Mouse (Mus musculus) thymus, adult 2 months (tissue): ENCODE data around the gene Gm12830. TPM values are rescaled to one million over a fixed set of nuclear protein-coding genes. Genes with fewer than 3 reads are reported as not detected.

Experiments used
- DNase-seq: peaks from one replicate; pipeline ENCODE4 v3.0.0; 2021
- H3K27ac ChIP-seq: fragments of 200-500 bp; 2 replicates; pipeline ENCODE4 v1.5.1; 2012; ENCODE audit warnings: low read length, control low read depth; ENCODE audit not compliant: control insufficient read depth, insufficient read depth
- H3K27me3 ChIP-seq: fragments of 200-500 bp; 2 replicates; pipeline ENCODE4 v1.6.1; 2012; ENCODE audit warnings: mild to moderate bottlenecking, low read length, moderate library complexity, mixed read lengths; ENCODE audit not compliant: control insufficient read depth, insufficient read depth
- H3K36me3 ChIP-seq: fragments of 200-500 bp; 2 replicates; pipeline ENCODE4 v1.6.1; 2012; ENCODE audit warnings: mild to moderate bottlenecking, low read length, moderate library complexity; ENCODE audit not compliant: control insufficient read depth, insufficient read depth
- H3K4me1 ChIP-seq: fragments of 200-500 bp; replicated peaks from 2 replicates; pipeline ENCODE4 v1.6.1; 2012; ENCODE audit warnings: low read length; ENCODE audit not compliant: control insufficient read depth, insufficient read depth
- H3K4me3 ChIP-seq: fragments of 200-500 bp; 2 replicates; pipeline ENCODE4 v1.5.1; 2012; ENCODE audit warnings: mild to moderate bottlenecking, low read length, control low read depth, moderate library complexity; ENCODE audit not compliant: control insufficient read depth, insufficient read depth
- CTCF ChIP-seq: fragments of 200-500 bp; IDR thresholded peaks from 2 replicates; pipeline ENCODE4 v1.5.1; 2012; ENCODE audit warnings: mild to moderate bottlenecking, control low read depth, low read length, moderate library complexity, borderline replicate concordance; ENCODE audit not compliant: control insufficient read depth, poor library complexity, insufficient read depth; ENCODE audit errors: extremely low read depth
- POLR2A ChIP-seq: fragments of 200-500 bp; IDR thresholded peaks from 2 replicates; pipeline ENCODE4 v1.6.1; 2012; ENCODE audit warnings: mild to moderate bottlenecking, low read length, control low read depth, moderate library complexity; ENCODE audit not compliant: control insufficient read depth, poor library complexity, insufficient read depth; ENCODE audit errors: extremely low read depth
- WGBS: fragments of 180-500 bp; shearing (Covaris S2); methylation state at CpG from one replicate; pipeline ENCODE4 v1.1.7; 2018; 5-methylcytosine and 5-hydroxymethylcytosine counted together
- polyA plus RNA-seq: library from polyadenylated mRNA; depleted of rRNA; stranded (reverse); fragments of >200 nt; gene quantifications from 2 replicates; pipeline ENCODE4 v1.2.3, GENCODE M21; 2012; rRNA removed

Gene Gm12830
- polyA plus RNA-seq, 1 experiment: not detected

DNA sequence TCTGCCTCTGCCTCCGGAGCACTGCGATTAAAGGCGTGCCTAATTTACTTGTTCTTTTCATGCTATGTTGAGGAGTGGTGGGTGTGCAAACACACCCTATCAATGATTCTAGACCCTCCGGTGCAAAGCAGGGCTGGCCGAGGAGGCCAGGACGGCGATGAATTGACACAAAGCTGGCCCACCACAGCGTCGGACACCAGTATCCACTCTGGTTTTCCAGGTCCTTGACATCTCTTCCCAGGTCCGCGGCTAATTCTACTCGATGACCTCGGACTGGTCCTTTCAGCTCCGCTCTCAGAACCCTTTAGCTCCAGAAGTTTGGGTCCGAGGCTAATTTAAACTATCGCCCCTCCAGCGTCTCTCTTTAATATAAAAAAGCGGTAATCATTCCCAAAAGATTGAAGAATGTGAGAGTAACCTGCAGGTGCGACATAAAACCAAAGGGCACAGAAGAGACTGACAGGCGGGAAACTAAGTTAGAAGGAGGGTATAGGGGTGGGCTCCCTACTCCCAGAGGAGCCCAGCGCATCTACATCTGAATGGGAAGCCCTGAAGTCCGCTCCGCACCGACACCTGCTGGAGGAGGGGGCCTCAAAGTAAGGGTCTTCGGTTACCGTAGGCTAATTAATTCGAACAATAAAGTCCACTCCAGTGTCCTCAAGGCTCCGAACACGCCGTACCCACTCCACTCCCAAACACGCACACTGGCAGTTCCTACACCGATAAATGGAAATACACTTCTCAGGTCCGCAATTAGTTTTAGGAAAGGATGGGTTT lies 79.5 kb downstream of the Gm12830 start:
- no peaks in the 10 kb centered on the region for H3K36me3 ChIP-seq
- H3K4me3 ChIP-seq: no peak overlapping the region
- DNase-seq: no peak
- 17% methylated on average over 33 of the region's 33 CpGs for WGBS
- H3K27ac ChIP-seq: no peak overlapping the region
- TF ChIP-seq CTCF: no peak
- TF ChIP-seq POLR2A: no peak
- no peaks in the 10 kb centered on the region for H3K4me1 ChIP-seq
- peaks cover 25% of the 10 kb centered on the region for H3K27me3 ChIP-seq

DNA sequence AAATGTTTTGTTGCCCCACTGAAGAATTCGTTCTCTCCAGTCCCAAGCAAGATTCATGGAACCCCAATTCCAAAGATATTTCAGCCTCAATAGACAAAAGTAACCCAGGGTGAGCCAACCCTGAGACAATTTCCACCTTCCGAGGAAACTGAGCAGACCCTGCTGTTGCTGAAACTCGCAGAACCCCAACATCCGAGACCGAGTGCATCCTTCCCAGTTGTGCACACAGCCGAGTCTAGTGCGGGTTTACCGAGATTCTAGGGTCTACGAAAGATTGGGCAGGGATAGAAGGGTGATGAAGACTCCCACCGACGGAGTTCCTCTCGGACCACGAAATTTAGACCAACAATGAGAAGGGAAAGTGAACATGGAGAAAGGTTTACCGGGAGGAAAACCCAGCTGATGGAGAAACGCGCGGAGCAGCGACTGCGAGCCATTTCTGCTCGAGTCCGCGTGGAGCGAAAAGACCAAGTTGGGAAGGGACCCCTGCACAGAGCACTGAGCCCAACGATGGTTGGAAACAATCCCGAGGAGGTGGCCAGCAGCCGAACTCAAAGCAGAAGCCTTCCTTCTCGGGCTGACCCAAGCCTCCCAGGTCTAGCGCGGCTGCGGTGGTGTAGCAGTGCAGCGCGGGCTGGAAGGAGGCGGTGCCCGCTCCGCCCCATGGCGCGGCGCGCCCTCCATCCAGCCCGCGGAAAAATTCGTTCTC lies 80.3 kb downstream of the Gm12830 start:
- WGBS: 4% methylated on average over 42 of the region's 42 CpGs
- no peaks in the 10 kb centered on the region for H3K4me1 ChIP-seq
- no peak overlapping the region for H3K4me3 ChIP-seq
- H3K27me3 ChIP-seq: peaks cover 25% of the 10 kb centered on the region
- no peak for DNase-seq
- H3K36me3 ChIP-seq: no peaks in the 10 kb centered on the region
- H3K27ac ChIP-seq: no peak overlapping the region
- no peak for TF ChIP-seq POLR2A
- TF ChIP-seq CTCF: no peak

DNA sequence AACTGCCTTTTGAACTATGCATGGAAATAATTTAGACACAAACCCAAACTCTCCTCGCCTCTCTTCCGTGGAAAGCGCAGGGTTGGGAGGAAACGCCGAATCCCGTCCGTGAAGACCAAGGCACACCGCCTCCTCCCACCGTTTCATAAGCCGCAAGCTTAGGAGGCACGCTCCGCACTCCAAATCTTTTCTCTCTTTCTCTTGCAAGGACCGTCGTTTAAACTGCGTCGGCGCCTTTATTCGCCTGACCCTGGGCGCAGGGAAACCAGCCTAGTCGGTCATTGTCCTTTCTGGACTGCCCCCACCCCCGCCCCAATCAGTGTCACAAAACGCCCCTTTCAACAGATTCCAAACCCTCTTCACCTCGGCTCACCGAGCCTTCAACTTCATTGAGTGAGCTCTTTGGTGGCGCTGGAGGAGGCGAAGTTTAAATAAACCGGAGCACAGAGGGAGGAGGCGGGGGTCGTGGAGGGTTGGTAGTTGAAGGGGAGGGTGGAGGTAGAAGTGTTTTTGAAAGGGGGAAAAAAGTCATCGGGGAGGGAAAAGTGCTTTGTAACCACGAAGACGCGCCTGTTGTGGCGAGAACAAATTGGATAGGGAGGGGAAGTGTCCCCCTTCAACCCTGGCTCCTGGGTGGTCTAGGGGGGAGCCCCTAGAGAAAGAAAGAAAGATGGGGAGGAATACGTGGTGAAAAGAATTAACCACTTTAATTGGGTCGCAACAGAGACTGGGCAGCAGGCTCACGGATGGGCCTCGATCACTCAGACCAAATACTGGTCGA lies 81.3 kb downstream of the Gm12830 start:
- DNase-seq: no peak
- Histone ChIP-seq H3K27ac (no peak overlapping the region), H3K4me1 (peaks cover 6% of the 10 kb centered on the region), H3K4me3 (no peak overlapping the region), H3K36me3 (no peaks in the 10 kb centered on the region), H3K27me3 (peaks cover 34% of the 10 kb centered on the region)
- TF ChIP-seq CTCF (no peak), POLR2A (no peak)
- WGBS: 7% methylated on average over 39 of the region's 39 CpGs

DNA sequence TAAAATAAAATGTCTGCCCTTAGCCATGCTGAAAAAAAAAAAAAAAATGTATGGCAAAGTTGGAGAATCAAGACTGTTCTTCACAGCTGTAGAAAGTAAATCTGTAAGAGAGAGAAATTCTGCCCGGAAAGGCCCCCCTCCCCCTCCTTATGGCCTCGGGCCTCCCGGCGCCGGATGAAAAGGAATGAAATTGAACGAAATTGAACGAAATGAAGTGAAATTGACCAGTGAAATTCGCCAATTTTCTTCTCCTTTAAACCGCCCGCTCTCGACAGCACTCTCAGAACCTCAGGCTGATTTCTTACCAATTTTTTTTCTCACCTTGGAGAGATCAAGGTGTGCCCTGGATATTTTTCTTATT lies 81.9 kb downstream of the Gm12830 start:
- H3K27ac ChIP-seq: no peak overlapping the region
- 14% methylated on average over 11 of the region's 11 CpGs for WGBS
- H3K4me3 ChIP-seq: no peak overlapping the region
- H3K36me3 ChIP-seq: no peaks in the 10 kb centered on the region
- H3K4me1 ChIP-seq: peaks cover 11% of the 10 kb centered on the region
- TF ChIP-seq CTCF (no peak), POLR2A (no peak)
- no peak for DNase-seq
- peaks cover 37% of the 10 kb centered on the region for H3K27me3 ChIP-seq

DNA sequence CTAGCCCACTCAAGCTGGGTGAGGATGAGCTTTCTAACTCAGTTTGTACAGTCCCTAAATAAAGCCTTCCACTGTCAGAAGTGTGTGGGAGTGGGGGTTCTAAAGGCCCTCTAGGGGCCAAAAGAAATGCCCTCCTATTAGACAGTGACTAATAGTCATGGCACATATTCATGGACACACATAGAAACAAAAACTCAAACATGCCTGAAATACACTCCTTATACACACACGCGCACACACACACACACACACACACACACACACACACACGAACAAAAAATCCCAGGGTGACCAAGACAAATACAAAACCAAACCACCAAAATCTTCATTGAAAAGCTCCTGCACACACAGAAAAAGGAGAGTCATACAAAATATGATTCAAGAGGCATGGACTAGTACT lies 84.0 kb downstream of the Gm12830 start:
- Histone ChIP-seq H3K36me3 (no peaks in the 10 kb centered on the region), H3K27ac (no peak overlapping the region), H3K4me1 (peaks cover 11% of the 10 kb centered on the region), H3K27me3 (peaks cover 32% of the 10 kb centered on the region), H3K4me3 (no peak overlapping the region)
- TF ChIP-seq CTCF (no peak), POLR2A (no peak)
- WGBS: 87% methylated on average over 3 of the region's 3 CpGs
- no peak for DNase-seq

Other genes starting within 250 kb of the Gm12830 start
- 1.4 and 1.8 TPM in 2 replicates for gene Foxd2, start 87.2 kb downstream of the Gm12830 start, polyA plus RNA-seq
- 0.16 and 0.37 TPM in 2 replicates for gene Foxe3, start 104.3 kb downstream of the Gm12830 start, polyA plus RNA-seq
- 17.7 and 20.1 TPM in 2 replicates for gene Cmpk1, start 165.5 kb downstream of the Gm12830 start, polyA plus RNA-seq
- 8.1 and 10.7 TPM in 2 replicates for gene Stil, start 178.4 kb downstream of the Gm12830 start, polyA plus RNA-seq
- gene Tal1, start 234.7 kb downstream of the Gm12830 start, polyA plus RNA-seq: 0.89 and 0.94 TPM in 2 replicates